Mouse (Mus musculus) thymus, postnatal 25 days (tissue): ENCODE measurements at regions not wholly inside any gene's neighbourhood (a gene's known extent, or its start where the extent isn't known, plus 50 kb on each side); places are given as distances from the start of the nearest gene placed in this dataset.

Experiments used
- DNase-seq: peaks from one replicate; pipeline ENCODE4 v3.0.0; 2022

GRCm38 (mm10) chr3:132023342-132023741, 61.8 kb upstream of the Dkk2 start:
- DNase-seq, result no peak

GRCm38 (mm10) chr3:132029112-132029511, 56.0 kb upstream of the Dkk2 start:
- DNase-seq, result no peak

- DNase-seq, result no peak
Observed at GRCm38 (mm10) chr3:132033078-132033713, 51.9 kb upstream of the Dkk2 start.

- no peak for DNase-seq
Observed at GRCm38 (mm10) chr3:132035176-132035575, 49.9 kb upstream of the Dkk2 start.
